In genomic region chr9:32925036-32925435, GRCm38 (mm10) we compare ENCODE assay signal across 19 mouse cellular contexts.
DNase-seq lines count a peak whose midpoint lies in the region; ATAC-seq and TF ChIP-seq lines count a peak whose summit lies in the region.
"Had no signal": no experiment of that assay in that cellular context is flagged by ENCODE, and none has a peak within 500 bp of the region (broad histone marks: within the 10 kb centered on the region; RNA-seq: fewer than 3 reads in every experiment).

No protein-coding gene starts in this region.

- no peak overlapping the region for H3K9ac ChIP-seq in heart, adult 2 months (ENCODE audit: low read depth, low read length)
- no peak overlapping the region for H3K9ac ChIP-seq in forebrain, embryonic 15.5 days (replicated peaks)
- H3K9ac ChIP-seq: embryonic facial prominence, embryonic 12.5 days; forebrain, embryonic 12.5 days; forebrain, postnatal 0 days; heart, embryonic 12.5 days; hindbrain, embryonic 13.5 days had no signal

- TF ChIP-seq CTCF in heart, adult 2 months (IDR thresholded peaks at IDR 0.05): no peak
- TF ChIP-seq CTCF in small intestine, adult 2 months (IDR thresholded peaks at IDR 0.05; ENCODE audit: extremely low read depth, insufficient read length, insufficient replicate concordance, low read depth, low read length): no peak

- H3K36me3 ChIP-seq in heart, adult 2 months (ENCODE audit: control insufficient read depth, insufficient read depth, low read length): peaks cover 7% of the 10 kb centered on the region
- H3K36me3 ChIP-seq in small intestine, adult 2 months (ENCODE audit: control insufficient read depth, insufficient read depth, low read length): no peaks in the 10 kb centered on the region
- no peaks in the 10 kb centered on the region for H3K36me3 ChIP-seq in forebrain, embryonic 15.5 days
- H3K36me3 ChIP-seq: embryonic facial prominence, embryonic 12.5 days; forebrain, embryonic 12.5 days; heart, embryonic 12.5 days; hindbrain, embryonic 13.5 days had no signal

- H3K9me3 ChIP-seq in forebrain, embryonic 15.5 days: no peaks in the 10 kb centered on the region
- H3K9me3 ChIP-seq: embryonic facial prominence, embryonic 12.5 days; forebrain, embryonic 12.5 days; heart, embryonic 12.5 days; hindbrain, embryonic 13.5 days had no signal

- H3K4me2 ChIP-seq in forebrain, embryonic 15.5 days (replicated peaks): no peak overlapping the region
- H3K4me2 ChIP-seq: embryonic facial prominence, embryonic 12.5 days; forebrain, embryonic 12.5 days; heart, embryonic 12.5 days; hindbrain, embryonic 13.5 days had no signal

- no peak for TF ChIP-seq EP300 in heart, adult 2 months (IDR thresholded peaks at IDR 0.05; ENCODE audit: insufficient read depth, low read depth, low read length)

- H3K27ac ChIP-seq in heart, adult 2 months: peak overlapping the region; percentile 71
- peak overlapping the region; percentile 67; the same call in 1 of the 2 replicates for H3K27ac ChIP-seq in small intestine, adult 2 months (ENCODE audit: insufficient read depth, low read depth, low read length)
- H3K27ac ChIP-seq in forebrain, embryonic 15.5 days (replicated peaks): no peak overlapping the region
- H3K27ac ChIP-seq: embryonic facial prominence, embryonic 12.5 days; forebrain, embryonic 12.5 days; hindbrain, embryonic 13.5 days; hindbrain, postnatal 0 days had no signal

- no peak for TF ChIP-seq POLR2A in heart, adult 2 months (IDR thresholded peaks at IDR 0.05; ENCODE audit: insufficient read depth, low read depth, low read length)
- no peak for TF ChIP-seq POLR2A in small intestine, adult 2 months (IDR thresholded peaks at IDR 0.05; ENCODE audit: low read depth, low read length)

- peak; percentile 5 for ATAC-seq in CD4-positive, CD25-positive, alpha-beta regulatory T cell, adult 4 months
- no peak for ATAC-seq in forebrain, embryonic 15.5 days (replicated peaks)
- ATAC-seq: hindbrain, postnatal 0 days; intestine, embryonic 16.5 days had no signal

- no peak overlapping the region for H3K4me3 ChIP-seq in heart, adult 2 months
- no peak overlapping the region for H3K4me3 ChIP-seq in small intestine, adult 2 months (ENCODE audit: low read depth, low read length)
- no peak overlapping the region for H3K4me3 ChIP-seq in forebrain, embryonic 15.5 days
- H3K4me3 ChIP-seq: embryonic facial prominence, embryonic 12.5 days; forebrain, embryonic 12.5 days; heart, embryonic 12.5 days; hindbrain, embryonic 13.5 days had no signal

- no peaks in the 10 kb centered on the region for H3K27me3 ChIP-seq in heart, adult 2 months (ENCODE audit: control insufficient read depth, insufficient read depth, low read length)
- no peaks in the 10 kb centered on the region for H3K27me3 ChIP-seq in small intestine, adult 2 months (ENCODE audit: control insufficient read depth, insufficient read depth, low read length)
- H3K27me3 ChIP-seq in forebrain, embryonic 15.5 days: no peaks in the 10 kb centered on the region
- H3K27me3 ChIP-seq: embryonic facial prominence, embryonic 12.5 days; forebrain, embryonic 12.5 days; heart, embryonic 12.5 days; hindbrain, embryonic 13.5 days had no signal

- H3K4me1 ChIP-seq in heart, adult 2 months (ENCODE audit: control insufficient read depth, insufficient read depth, low read length): peaks cover 8% of the 10 kb centered on the region
- H3K4me1 ChIP-seq in small intestine, adult 2 months (ENCODE audit: control insufficient read depth, insufficient read depth, insufficient read length, low read length): no peaks in the 10 kb centered on the region
- no peaks in the 10 kb centered on the region for H3K4me1 ChIP-seq in forebrain, embryonic 15.5 days
- H3K4me1 ChIP-seq: embryonic facial prominence, embryonic 12.5 days; forebrain, embryonic 12.5 days; heart, embryonic 12.5 days; hindbrain, embryonic 13.5 days had no signal

- WGBS in heart, adult 2 months: 78% methylated on average over 6 of the region's 6 CpGs
- 76% methylated on average over 6 of the region's 6 CpGs for WGBS in small intestine, adult 2 months
- WGBS in forebrain, embryonic 15.5 days: 89% methylated on average over 6 of the region's 6 CpGs

- no peaks in the 10 kb centered on the region for H3K79me2 ChIP-seq in heart, adult 2 months (replicated peaks; ENCODE audit: control insufficient read depth, insufficient read depth, low read length)

- intact Hi-C loops in heart, adult 2 months (cut with DNase I): loop anchor here (2.0 kb wide), 1 partner anchor 14 kb away; no protein-coding TSS in a partner anchor
- intact Hi-C loops in heart, postnatal 10 days (cut with DNase I): no loop called here

- DNase-seq in heart, adult 2 months: no peak
- DNase-seq in heart, postnatal 10 days: no peak
- peak; percentile 67 for DNase-seq in CD4-positive helper T cell, adult 2 months (ENCODE audit: low read depth, low spot score)
- DNase-seq: adrenal gland, postnatal 10 days; cerebellum, adult 11-12 months; cerebellum, adult 9-10 months; cerebellum, postnatal 25 days; gastrocnemius, postnatal 36 days; heart, adult 18-20 months had no signal
